20 mouse cellular contexts compared by ENCODE assay signal in the genomic region with DNA sequence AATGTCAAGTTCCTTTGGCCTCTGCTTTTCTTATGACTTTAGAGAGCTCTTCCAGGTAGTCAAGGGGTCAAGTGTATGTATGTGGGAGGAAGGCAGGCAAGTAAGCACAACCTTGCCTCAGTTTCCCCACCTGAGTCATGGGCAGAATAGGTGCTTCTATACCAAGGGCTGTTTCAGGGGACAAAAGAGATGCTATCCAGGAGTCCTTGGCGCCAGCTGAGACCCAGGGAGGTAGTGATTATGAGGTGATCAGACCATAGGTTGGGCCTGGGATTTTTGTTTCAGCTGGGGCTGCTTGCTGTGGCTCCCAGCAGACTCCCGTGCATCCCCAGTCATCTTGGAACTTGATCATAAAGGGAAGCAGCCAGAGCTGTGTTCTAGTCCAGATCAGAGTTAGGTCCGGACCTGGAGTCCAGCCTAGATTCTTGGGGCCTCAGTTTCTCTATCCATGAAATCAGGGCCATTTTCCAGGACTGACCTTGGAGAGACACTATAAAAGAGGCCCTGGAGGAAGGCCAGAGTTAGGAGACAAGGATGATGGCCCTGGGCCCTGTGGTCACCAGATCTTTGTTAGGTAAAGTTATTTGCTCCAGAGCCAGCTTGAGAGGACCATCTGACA. TPM values are rescaled to one million over a fixed set of nuclear protein-coding genes. Genes with fewer than 3 reads are reported as not detected.
DNase-seq lines count a peak whose midpoint lies in the region; ATAC-seq and TF ChIP-seq lines count a peak whose summit lies in the region.
"Had no signal": no experiment of that assay in that cellular context is flagged by ENCODE, and none has a peak within 500 bp of the region (broad histone marks: within the 10 kb centered on the region; RNA-seq: fewer than 3 reads in every experiment).

No protein-coding gene starts in this region.

- no peak for TF ChIP-seq CTCF in heart, adult 2 months (IDR thresholded peaks at IDR 0.05)

- no peak overlapping the region for H3K4me2 ChIP-seq in heart, embryonic 11.5 days
- H3K4me2 ChIP-seq in heart, embryonic 15.5 days, result no peak overlapping the region
- no peak overlapping the region for H3K4me2 ChIP-seq in lung, embryonic 16.5 days (ENCODE audit: low read depth, low read length)
- H3K4me2 ChIP-seq: embryonic facial prominence, embryonic 13.5 days; forebrain, embryonic 12.5 days; hindbrain, embryonic 14.5 days; intestine, embryonic 15.5 days had no signal

- H3K9me3 ChIP-seq in heart, embryonic 11.5 days (replicated peaks; ENCODE audit: control insufficient read depth, low read length), result no peaks in the 10 kb centered on the region
- H3K9me3 ChIP-seq in heart, embryonic 15.5 days (replicated peaks), result no peaks in the 10 kb centered on the region
- H3K9me3 ChIP-seq in lung, embryonic 16.5 days (ENCODE audit: control insufficient read depth, low read length), result no peaks in the 10 kb centered on the region
- H3K9me3 ChIP-seq: embryonic facial prominence, embryonic 13.5 days; forebrain, embryonic 12.5 days; hindbrain, embryonic 10.5 days; intestine, embryonic 15.5 days had no signal

- peaks cover 8% of the 10 kb centered on the region for H3K36me3 ChIP-seq in heart, embryonic 11.5 days (ENCODE audit: control insufficient read depth, insufficient read depth, low read length)
- H3K36me3 ChIP-seq in heart, embryonic 15.5 days, result peaks cover 12% of the 10 kb centered on the region
- no peaks in the 10 kb centered on the region for H3K36me3 ChIP-seq in heart, adult 2 months (ENCODE audit: control insufficient read depth, insufficient read depth, low read length)
- peaks cover 6% of the 10 kb centered on the region; the same call in 1 of the 2 replicates for H3K36me3 ChIP-seq in lung, embryonic 16.5 days (ENCODE audit: control insufficient read depth, insufficient read depth, low read length)
- H3K36me3 ChIP-seq: forebrain, embryonic 12.5 days; intestine, embryonic 15.5 days had no signal

- no peak for TF ChIP-seq POLR2A in heart, adult 2 months (IDR thresholded peaks at IDR 0.05; ENCODE audit: insufficient read depth, low read depth, low read length)

- H3K9ac ChIP-seq in heart, embryonic 11.5 days (ENCODE audit: low read depth, low read length), result no peak overlapping the region
- no peak overlapping the region for H3K9ac ChIP-seq in heart, embryonic 15.5 days
- H3K9ac ChIP-seq in heart, adult 2 months (ENCODE audit: low read depth, low read length), result no peak overlapping the region
- no peak overlapping the region for H3K9ac ChIP-seq in lung, embryonic 16.5 days (ENCODE audit: low read length)
- H3K9ac ChIP-seq: embryonic facial prominence, embryonic 13.5 days; forebrain, embryonic 12.5 days; hindbrain, embryonic 14.5 days; intestine, embryonic 15.5 days had no signal

- TF ChIP-seq EP300 in heart, adult 2 months (IDR thresholded peaks at IDR 0.05; ENCODE audit: insufficient read depth, low read depth, low read length), result no peak

- H3K27me3 ChIP-seq in heart, embryonic 11.5 days (ENCODE audit: control insufficient read depth, insufficient read depth, low read length), result no peaks in the 10 kb centered on the region
- H3K27me3 ChIP-seq in heart, embryonic 15.5 days, result no peaks in the 10 kb centered on the region
- no peaks in the 10 kb centered on the region for H3K27me3 ChIP-seq in heart, adult 2 months (ENCODE audit: control insufficient read depth, insufficient read depth, low read length)
- no peaks in the 10 kb centered on the region for H3K27me3 ChIP-seq in lung, embryonic 16.5 days (ENCODE audit: control insufficient read depth, insufficient read depth, low read depth, low read length)
- H3K27me3 ChIP-seq: embryonic facial prominence, embryonic 13.5 days; intestine, embryonic 15.5 days had no signal

- H3K79me2 ChIP-seq in heart, adult 2 months (replicated peaks; ENCODE audit: control insufficient read depth, insufficient read depth, low read length), result no peaks in the 10 kb centered on the region

- 86% methylated on average over 3 of the region's 3 CpGs for WGBS in heart, embryonic 11.5 days (ENCODE audit: insufficient replicate concordance)
- 91% methylated on average over 3 of the region's 3 CpGs for WGBS in heart, embryonic 15.5 days
- 78% methylated on average over 3 of the region's 3 CpGs for WGBS in heart, adult 2 months
- 89% methylated on average over 3 of the region's 3 CpGs for WGBS in lung, embryonic 16.5 days

- H3K4me1 ChIP-seq in heart, embryonic 11.5 days (ENCODE audit: control insufficient read depth, insufficient read depth, low read length), result peaks cover 38% of the 10 kb centered on the region
- H3K4me1 ChIP-seq in heart, embryonic 15.5 days (replicated peaks), result peaks cover 63% of the 10 kb centered on the region
- H3K4me1 ChIP-seq in heart, adult 2 months (ENCODE audit: control insufficient read depth, insufficient read depth, low read length), result peaks cover 23% of the 10 kb centered on the region
- H3K4me1 ChIP-seq in lung, embryonic 16.5 days (replicated peaks; ENCODE audit: control insufficient read depth, insufficient read depth, low read length), result peaks cover 18% of the 10 kb centered on the region

- intact Hi-C loops in heart, postnatal 36 days (cut with DNase I), result no loop called here
- intact Hi-C loops in heart, adult 2 months (cut with DNase I), result no loop called here

- DNase-seq in cerebellum, adult 9-10 months, result peak; percentile 57
- DNase-seq in cerebellum, postnatal 25 days, result no peak
- no peak for DNase-seq in heart, postnatal 36 days
- no peak for DNase-seq in heart, adult 2 months
- DNase-seq in lung, postnatal 14 days, result no peak
- DNase-seq: adrenal gland, postnatal 10 days; cerebellum, adult 11 months; cerebellum, postnatal 36 days; gastrocnemius, postnatal 10 days; kidney, adult 18-20 months had no signal

- no peak for ATAC-seq in heart, embryonic 11.5 days (replicated peaks; ENCODE audit: insufficient number of reproducible peaks, low FRiP score, low TSS enrichment)
- ATAC-seq in heart, embryonic 15.5 days (replicated peaks; ENCODE audit: insufficient number of reproducible peaks, insufficient read depth, low FRiP score, low read depth), result no peak
- no peak for ATAC-seq in lung, embryonic 16.5 days (ENCODE audit: low read depth)
- ATAC-seq: forebrain, embryonic 16.5 days had no signal

- H3K4me3 ChIP-seq in heart, embryonic 11.5 days (ENCODE audit: low read depth, low read length), result no peak overlapping the region
- no peak overlapping the region for H3K4me3 ChIP-seq in heart, embryonic 15.5 days
- H3K4me3 ChIP-seq in heart, adult 2 months, result no peak overlapping the region
- no peak overlapping the region for H3K4me3 ChIP-seq in lung, embryonic 16.5 days (ENCODE audit: low read length)
- H3K4me3 ChIP-seq: embryonic facial prominence, embryonic 13.5 days; forebrain, embryonic 12.5 days; hindbrain, embryonic 10.5 days; intestine, embryonic 15.5 days had no signal

- H3K27ac ChIP-seq in heart, embryonic 11.5 days (ENCODE audit: low read depth, low read length), result peak overlapping the region; percentile 95
- peak overlapping the region; percentile 96 for H3K27ac ChIP-seq in heart, embryonic 15.5 days
- H3K27ac ChIP-seq in heart, adult 2 months, result no peak overlapping the region; the same call in 1 of the 2 replicates
- H3K27ac ChIP-seq in lung, embryonic 16.5 days (ENCODE audit: low read length), result peak overlapping the region; percentile 90
- H3K27ac ChIP-seq: embryonic facial prominence, embryonic 13.5 days; forebrain, embryonic 12.5 days; hindbrain, embryonic 10.5 days; hindbrain, embryonic 14.5 days; intestine, embryonic 15.5 days had no signal

RNA-seq across cellular contexts. Expression of a gene that starts 7.0 kb away (rescaled TPM):
- 72.2 and 80.6 TPM in 2 replicates for polyA plus RNA-seq in heart, embryonic 11.5 days (2014; fragmentation: Nextera tagmentation; extraction: Ambion mirVana)
- 100 to 1,000 TPM; 252 to 272 TPM for total RNA-seq in heart, postnatal 36 days (2021)
- polyA plus RNA-seq in heart, embryonic 15.5 days (2015; fragmentation: Nextera tagmentation; extraction: Ambion mirVana), result 117 and 140 TPM in 2 replicates
- 100 to 1,000 TPM; 234 to 237 TPM for total RNA-seq in heart, adult 2 months (2021)
- 317 and 318 TPM in 2 replicates for polyA plus RNA-seq in heart, adult 2 months (2012; rRNA removed)
- polyA plus RNA-seq in lung, embryonic 16.5 days (2015; fragmentation: Nextera tagmentation; extraction: Ambion mirVana), result 165 and 167 TPM in 2 replicates

RNA-seq across cellular contexts. Expression of a gene that starts 10.1 kb away (rescaled TPM):
- 67.2 and 70.6 TPM in 2 replicates for polyA plus RNA-seq in heart, embryonic 11.5 days (2014; fragmentation: Nextera tagmentation; extraction: Ambion mirVana)
- 10 to 100 TPM; 16.3 to 18.2 TPM for total RNA-seq in heart, postnatal 36 days (2021)
- polyA plus RNA-seq in heart, embryonic 15.5 days (2015; fragmentation: Nextera tagmentation; extraction: Ambion mirVana), result 48.3 and 63.1 TPM in 2 replicates
- 10 to 100 TPM; 13.4 to 16.8 TPM for total RNA-seq in heart, adult 2 months (2021)
- 29.7 and 35.6 TPM in 2 replicates for polyA plus RNA-seq in heart, adult 2 months (2012; rRNA removed)
- polyA plus RNA-seq in lung, embryonic 16.5 days (2015; fragmentation: Nextera tagmentation; extraction: Ambion mirVana), result 68.3 and 68.8 TPM in 2 replicates
- total RNA-seq: MEL had no signal

RNA-seq across cellular contexts. Expression of a gene that starts 10.9 kb away (rescaled TPM):
- 89.3 and 107 TPM in 2 replicates for polyA plus RNA-seq in heart, embryonic 11.5 days (2014; fragmentation: Nextera tagmentation; extraction: Ambion mirVana)
- 10 to 100 TPM; 12.9 to 13.4 TPM for total RNA-seq in heart, postnatal 36 days (2021)
- polyA plus RNA-seq in heart, embryonic 15.5 days (2015; fragmentation: Nextera tagmentation; extraction: Ambion mirVana), result 86.3 and 119 TPM in 2 replicates
- 1 to 10 TPM; 7.4 to 7.5 TPM for total RNA-seq in heart, adult 2 months (2021)
- 24.8 and 35.6 TPM in 2 replicates for polyA plus RNA-seq in heart, adult 2 months (2012; rRNA removed)
- polyA plus RNA-seq in lung, embryonic 16.5 days (2015; fragmentation: Nextera tagmentation; extraction: Ambion mirVana), result 148 and 152 TPM in 2 replicates

RNA-seq across cellular contexts. Expression of a gene that starts 37.0 kb away (rescaled TPM):
- 98.8 and 111 TPM in 2 replicates for polyA plus RNA-seq in heart, embryonic 11.5 days (2014; fragmentation: Nextera tagmentation; extraction: Ambion mirVana)
- 10 to 100 TPM; 29.7 to 29.8 TPM for total RNA-seq in heart, postnatal 36 days (2021)
- 90.2 and 104 TPM in 2 replicates for polyA plus RNA-seq in heart, embryonic 15.5 days (2015; fragmentation: Nextera tagmentation; extraction: Ambion mirVana)
- 10 to 100 TPM; 23.5 to 24.1 TPM for total RNA-seq in heart, adult 2 months (2021)
- polyA plus RNA-seq in heart, adult 2 months (2012; rRNA removed), result 44.0 and 63.3 TPM in 2 replicates
- polyA plus RNA-seq in lung, embryonic 16.5 days (2015; fragmentation: Nextera tagmentation; extraction: Ambion mirVana), result 126 and 129 TPM in 2 replicates

RNA-seq across cellular contexts. Expression of a gene that starts 37.2 kb away (rescaled TPM):
- polyA plus RNA-seq in heart, embryonic 11.5 days (2014; fragmentation: Nextera tagmentation; extraction: Ambion mirVana), result 0.28 and 0.83 TPM in 2 replicates
- under 1 TPM; 0.86 to 0.92 TPM for total RNA-seq in heart, postnatal 36 days (2021)
- polyA plus RNA-seq in heart, embryonic 15.5 days (2015; fragmentation: Nextera tagmentation; extraction: Ambion mirVana), result 0.33 and 0.42 TPM in 2 replicates
- total RNA-seq in heart, adult 2 months (2021), result 1 to 10 TPM in 1 of 2 experiments, under 1 TPM in 1; 0.50 to 1.0 TPM
- 0.86 and 1.8 TPM in 2 replicates for polyA plus RNA-seq in heart, adult 2 months (2012; rRNA removed)
- polyA plus RNA-seq in lung, embryonic 16.5 days (2015; fragmentation: Nextera tagmentation; extraction: Ambion mirVana), result 0.60 and 0.73 TPM in 2 replicates
